Mouse (Mus musculus) embryo, embryonic 11.5 days (tissue): ENCODE results near the gene Slco4c1.

ENCODE experiments used
- DNase-seq: peaks from one replicate; pipeline ENCODE4 v3.0.0-alpha.2; 2012; ENCODE audit warnings: low read depth, low spot score

The Slco4c1 gene

DNA sequence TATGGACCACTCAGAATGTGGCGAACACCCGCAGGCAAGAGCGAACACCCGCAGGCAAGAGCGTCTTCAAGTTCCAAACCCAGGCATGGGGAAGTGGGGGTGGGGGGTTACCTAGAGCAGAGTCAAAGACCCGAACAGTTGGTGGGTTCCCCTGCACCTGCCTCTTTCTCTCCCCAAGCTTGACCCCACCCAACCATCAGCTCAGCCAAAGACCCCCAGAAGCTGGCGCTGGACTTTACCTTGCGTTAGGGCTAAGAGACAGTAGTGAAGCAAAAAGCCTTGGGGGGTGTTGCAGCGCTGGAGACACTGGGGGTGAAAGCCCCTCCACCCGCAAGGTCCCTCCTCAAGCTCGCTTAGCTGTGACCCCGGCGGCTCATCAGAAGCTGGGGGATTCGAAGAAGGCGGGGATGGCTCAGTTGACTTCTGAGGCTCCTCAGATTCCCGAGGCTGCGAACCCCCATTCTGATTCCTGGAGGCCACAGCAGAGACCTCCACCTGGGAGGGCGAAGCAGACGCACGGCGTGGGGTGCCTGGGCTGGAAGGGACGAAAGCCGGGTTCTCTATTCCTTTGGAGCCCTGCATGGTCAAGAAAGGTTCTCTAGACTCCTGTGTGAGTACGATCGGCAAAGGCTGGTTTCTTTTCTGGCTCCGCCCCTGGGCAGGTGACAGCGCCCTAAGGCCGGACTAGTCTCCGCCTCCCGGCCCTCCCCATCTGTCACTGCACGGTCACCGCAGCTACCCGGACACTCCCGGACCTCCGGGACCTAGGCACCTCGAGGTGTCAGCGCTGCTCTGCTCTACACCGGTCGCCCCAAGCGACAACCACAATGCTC is at the start of gene Slco4c1:
Gene Slco4c1 (minus strand): TSS at position 644 of the 833 bp plus-strand sequence.
- no peak for DNase-seq

GRCm38 (mm10) chr1:96917333-96917732 is 45.4 kb upstream of the Slco4c1 start:
- no peak for DNase-seq

- DNase-seq: no peak
Measured at GRCm38 (mm10) chr1:96883788-96884187, 11.8 kb upstream of the Slco4c1 start.

DNA sequence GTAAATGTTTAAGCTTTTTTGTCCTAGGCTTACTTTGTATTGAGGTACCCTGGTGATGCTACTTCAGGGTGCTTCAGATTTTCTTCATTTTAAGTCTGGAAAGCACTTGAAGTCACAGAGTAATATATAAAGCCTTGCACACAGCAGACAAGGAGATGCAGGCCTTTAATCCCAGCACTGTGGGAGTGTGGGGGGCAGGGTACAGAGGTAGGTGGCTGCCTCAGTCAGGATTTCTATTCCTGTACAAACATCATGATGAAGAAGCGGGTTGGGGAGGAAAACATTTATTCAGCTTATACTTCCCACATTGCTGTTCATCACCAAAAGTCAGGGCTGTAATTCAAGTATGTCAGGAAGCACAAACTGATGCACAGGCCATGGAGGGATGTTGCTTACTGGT is 6.6 kb upstream of the Slco4c1 start:
- no peak for DNase-seq

GRCm38 (mm10) chr1:96876076-96876475 is 4.1 kb upstream of the Slco4c1 start:
- no peak for DNase-seq

- DNase-seq: no peak
Measured at GRCm38 (mm10) chr1:96874636-96875035, 2.7 kb upstream of the Slco4c1 start.

DNA sequence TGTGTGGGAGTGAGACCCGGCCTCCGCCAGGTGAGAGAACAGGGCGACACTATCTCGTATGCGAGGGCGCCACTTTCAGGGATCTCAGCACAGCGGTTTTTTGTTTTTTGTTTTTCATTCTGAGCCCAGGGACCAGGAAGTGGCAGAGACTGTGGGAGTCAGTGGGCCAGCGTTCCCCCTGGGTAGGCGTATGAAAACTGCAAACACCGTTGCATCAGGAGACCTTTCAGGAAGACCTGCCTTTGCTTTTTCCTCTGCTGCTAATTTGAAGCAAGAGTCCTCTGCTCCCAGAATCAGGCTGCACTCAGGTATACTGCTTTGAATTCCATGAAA is 356 bp upstream of the Slco4c1 start:
- no peak for DNase-seq

DNA sequence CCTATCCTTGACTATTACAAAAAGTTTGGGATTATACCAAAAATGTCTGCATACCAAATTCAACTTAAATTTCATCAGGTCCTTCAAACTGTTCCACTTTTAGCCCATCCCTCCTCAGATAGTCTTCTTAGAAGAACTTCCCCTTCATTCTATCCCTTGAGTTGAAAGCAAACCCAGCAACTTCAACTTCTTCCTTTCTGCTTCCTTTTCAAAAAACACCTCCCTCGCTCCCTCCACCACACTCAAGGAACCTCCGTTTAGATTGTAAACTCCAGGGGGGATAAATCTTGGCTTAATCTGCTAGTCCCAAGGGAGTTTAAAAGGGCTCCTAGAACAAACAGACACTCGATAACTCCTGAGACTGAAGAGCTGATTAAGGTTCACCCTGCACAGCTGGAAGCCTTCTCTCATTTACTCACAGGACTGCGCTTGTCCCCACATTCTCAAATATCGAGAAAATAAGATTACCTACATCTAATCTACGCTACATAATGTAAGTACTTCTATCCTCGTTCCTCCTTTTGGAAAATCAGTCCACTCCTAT is 1.1 kb downstream of the Slco4c1 start:
- no peak for DNase-seq

DNA sequence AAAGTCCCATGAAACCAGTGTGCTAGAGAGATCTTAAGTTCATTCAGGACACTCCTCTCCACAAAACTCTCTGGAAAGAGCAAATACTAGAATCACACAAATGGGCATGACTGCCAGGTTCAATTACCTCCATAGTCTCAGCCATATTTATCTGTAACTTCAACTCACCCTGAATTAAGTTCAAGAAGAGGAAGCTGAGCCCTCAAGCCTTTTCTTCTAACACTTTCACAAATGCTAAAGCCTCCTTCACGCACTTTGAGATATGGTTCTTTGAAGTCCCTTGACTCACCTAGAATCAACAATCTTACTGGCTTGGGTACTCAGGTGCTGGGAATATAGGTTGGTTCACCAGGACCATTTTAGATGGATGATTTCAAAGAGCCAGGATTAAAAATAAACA is 3.2 kb downstream of the Slco4c1 start:
- no peak for DNase-seq

DNA sequence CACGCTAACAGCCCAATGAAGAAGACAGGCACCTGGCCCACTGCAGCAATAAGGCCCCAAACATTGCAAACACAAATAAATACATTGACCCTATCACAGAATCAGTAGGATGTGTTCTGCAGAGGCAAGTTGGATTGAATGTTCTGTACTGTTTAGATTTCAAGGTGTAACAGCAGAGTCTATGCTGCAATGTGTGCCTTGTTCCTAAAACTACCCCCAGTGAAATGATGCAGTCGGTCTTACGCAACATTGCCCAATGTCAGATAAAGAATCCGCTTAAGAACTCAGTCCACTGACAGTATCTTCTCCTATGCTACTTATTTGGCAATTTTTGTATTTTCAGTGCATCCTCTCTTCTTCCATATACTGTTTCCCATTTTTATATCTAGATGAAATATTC is 6.0 kb downstream of the Slco4c1 start:
- no peak for DNase-seq

DNA sequence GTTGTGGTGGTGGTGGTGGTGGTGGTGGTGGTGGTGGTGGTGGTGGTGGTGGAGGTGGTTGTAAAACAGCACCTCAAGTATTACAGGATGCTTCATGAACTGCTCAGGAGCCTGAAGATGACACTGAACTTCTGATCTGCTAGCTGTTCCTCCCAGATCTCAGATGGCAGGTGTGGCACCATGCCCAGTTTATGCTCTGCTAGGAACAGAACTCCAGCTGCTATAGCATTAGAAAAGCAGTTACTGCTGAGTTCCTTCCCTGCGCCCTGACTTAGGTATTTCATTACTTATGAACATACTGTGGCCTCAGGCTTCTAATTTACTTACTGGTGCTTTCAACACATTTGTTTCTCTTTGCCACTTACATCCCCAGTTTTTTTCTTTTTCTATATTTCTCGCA is 7.9 kb downstream of the Slco4c1 start:
- no peak for DNase-seq

DNA sequence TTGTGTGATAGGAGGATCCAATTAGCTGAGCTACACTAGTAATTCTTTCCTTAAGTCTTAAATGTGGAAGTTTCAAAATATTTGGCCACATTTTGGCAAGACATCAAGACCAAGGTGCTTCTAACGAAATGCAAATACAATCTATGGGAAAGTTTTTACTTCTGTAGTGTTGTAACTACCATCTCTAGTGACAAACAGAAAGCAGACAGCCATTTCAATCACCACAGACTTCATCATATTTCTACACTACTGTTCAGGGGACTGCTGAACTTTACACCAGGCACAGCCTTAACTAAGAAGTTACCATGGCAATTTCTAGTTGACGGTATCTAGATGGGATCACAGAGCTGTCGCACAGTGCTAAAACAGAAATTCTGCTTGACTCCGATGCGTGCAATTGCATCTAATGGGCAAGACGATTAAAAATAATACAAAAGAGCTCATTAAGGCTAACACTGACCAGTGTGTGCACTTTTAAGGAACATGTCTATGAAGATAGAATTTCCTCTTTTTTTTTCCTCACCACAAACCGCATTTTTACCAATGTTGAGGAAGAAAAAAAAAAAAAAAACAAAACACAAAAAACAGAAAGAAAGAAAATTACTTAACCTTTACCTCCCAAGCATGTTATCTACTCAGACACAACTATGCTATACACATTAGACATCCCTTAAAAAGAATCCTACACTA is 11.8 kb downstream of the Slco4c1 start:
- no peak for DNase-seq

- no peak for DNase-seq
Measured at GRCm38 (mm10) chr1:96853541-96853940, 18.4 kb downstream of the Slco4c1 start.

GRCm38 (mm10) chr1:96849101-96849500 is 22.9 kb downstream of the Slco4c1 start:
- no peak for DNase-seq

DNA sequence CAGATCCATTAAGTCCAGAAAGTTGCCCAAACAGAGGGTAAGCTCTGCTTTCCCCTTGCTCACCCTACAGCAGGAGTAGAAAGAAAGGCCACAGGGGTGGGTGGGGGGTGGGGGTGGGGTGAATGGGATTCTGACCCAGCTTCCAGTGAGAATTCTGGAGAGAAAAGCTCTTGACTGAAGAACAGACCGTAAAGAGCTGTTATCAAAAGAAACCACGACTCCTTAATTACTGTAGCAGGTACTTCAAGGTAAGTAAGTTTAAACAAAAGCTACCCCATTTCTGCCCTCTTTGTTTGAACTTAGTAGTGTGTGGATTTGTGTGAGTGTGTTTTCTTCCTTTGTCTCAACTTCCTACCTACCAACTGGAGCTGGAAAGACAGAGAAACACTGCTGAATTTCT is 23.4 kb downstream of the Slco4c1 start:
- no peak for DNase-seq

DNA sequence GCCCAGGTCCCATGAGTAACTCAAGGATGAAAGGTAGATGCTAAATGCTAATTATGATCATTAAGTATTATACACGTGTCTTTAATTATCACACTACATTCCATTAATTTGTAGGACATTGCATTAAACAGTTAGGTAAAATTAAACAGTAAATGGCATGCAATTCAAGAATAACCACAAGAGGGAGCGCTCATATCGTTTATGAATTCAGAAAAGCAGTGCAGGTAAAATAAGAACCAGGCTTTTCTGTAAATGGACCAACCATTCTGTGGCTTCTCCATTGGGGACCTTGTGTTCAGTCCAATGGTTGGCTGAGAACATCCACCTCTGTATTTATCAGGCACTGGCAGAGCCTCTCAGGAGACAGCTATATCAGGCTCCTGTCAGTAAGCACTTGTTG is 25.2 kb downstream of the Slco4c1 start:
- DNase-seq: peak; percentile 11

DNA sequence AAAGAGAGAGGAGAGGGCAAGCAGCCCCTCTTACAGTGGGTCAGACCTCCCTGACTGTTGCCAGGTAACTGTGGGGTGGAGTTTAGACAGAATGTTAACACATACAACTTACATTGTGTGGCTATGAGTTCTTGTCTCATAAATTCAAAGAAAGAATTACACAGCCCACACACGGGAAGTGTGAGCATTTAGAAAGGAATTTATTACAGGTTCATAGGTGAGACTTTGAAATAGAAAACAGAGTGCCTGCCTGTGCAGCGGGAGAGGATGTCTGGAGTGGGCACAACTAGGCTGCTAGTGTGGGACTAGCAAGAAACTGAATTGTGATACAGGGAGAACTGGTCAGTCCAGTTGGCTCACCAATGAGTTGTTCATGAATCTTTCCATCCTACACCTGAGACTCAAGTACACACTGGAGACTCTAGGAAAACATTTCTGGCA is 66.7 kb downstream of the Slco4c1 start:
- no peak for DNase-seq

DNA sequence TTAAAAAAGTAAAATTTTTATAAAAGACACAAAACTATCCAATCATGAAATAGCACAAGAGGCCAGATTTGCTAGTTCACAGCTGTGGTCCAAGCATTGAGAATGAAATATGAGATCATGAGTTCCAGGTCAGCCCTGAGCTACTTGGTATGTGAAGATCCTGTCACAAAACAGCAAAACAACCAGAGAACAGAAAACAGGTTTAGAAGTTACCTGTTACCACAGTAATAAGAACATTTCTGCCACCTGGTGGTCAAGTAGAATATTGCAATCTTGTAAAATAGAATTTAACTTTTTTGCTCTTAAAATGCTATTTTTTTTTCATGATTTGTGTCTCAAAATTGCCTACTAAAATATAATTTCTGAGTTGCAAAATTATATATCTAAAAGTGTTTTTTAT is 70.4 kb downstream of the Slco4c1 start:
- peak; percentile 34 for DNase-seq

DNA sequence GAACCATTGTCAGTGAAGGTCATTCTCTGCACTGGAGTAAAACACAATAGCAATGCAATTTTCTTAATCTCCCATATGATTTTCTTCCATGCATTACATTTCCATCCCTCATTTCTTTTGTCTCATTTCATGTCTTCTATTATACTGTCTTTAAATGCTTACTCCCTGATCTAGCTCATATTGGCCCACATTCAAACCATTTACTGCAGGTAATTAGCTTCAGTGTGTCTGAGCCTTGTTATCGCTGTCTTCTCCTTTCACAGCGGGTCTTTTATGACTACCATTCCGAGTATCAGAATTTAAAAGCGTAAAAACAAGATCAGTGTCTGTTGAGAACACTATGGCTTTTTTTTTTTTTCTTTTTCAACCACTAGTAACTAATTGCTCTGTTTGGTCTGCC is 77.3 kb downstream of the Slco4c1 start:
- DNase-seq: no peak

GRCm38 (mm10) chr1:96794290-96794689 is 77.7 kb downstream of the Slco4c1 start:
- no peak for DNase-seq

DNA sequence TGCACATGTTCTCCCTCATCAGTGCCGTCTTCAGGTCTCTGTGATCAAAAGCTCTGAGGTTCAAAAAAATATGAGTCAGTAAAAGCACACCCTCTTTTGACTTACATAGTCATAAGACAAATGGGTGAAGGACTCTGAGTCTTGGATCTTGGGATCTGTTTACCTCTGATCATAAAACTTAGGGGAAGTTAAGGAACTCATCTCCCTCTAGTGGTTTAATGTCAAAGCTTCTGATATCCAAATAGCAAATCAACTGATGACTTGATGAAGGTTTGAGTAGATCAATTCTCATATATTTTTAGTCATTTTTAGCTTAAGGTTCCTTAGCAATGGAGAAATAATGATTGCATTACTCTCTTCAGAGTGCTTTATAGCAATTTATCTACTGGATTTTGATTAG is 82.7 kb downstream of the Slco4c1 start:
- no peak for DNase-seq

- DNase-seq: no peak
Measured at GRCm38 (mm10) chr1:96774174-96774573, 97.8 kb downstream of the Slco4c1 start.

- no peak for DNase-seq
Measured at GRCm38 (mm10) chr1:96773712-96774111, 98.3 kb downstream of the Slco4c1 start.
